Mouse (Mus musculus) kidney, postnatal 0 days (tissue): ENCODE results near the gene Olfr485. TPM values are rescaled to one million over a fixed set of nuclear protein-coding genes. Genes with fewer than 3 reads are reported as not detected.

Source experiments
- ATAC-seq: fragments of 200-750 bp; cut with Nextera tagmentation; replicated peaks from 2 replicates; pipeline ENCODE4 v1.8.0; 2017; ENCODE audit warnings: low read depth, moderate number of reproducible peaks, moderate TSS enrichment, moderate library complexity; ENCODE audit not compliant: low FRiP score
- DNase-seq: peaks from one replicate; pipeline ENCODE4 v3.0.0-alpha.2; 2016; ENCODE audit warnings: low spot score
- H3K27ac ChIP-seq: fragments of 300-500 bp; sonication (generic); 2 replicates; pipeline ENCODE4 v1.5.1; 2014; ENCODE audit warnings: mild to moderate bottlenecking
- H3K27me3 ChIP-seq: fragments of 300-500 bp; sonication (generic); 2 replicates; pipeline ENCODE4 v1.6.1; 2014; ENCODE audit warnings: low read length, mixed read lengths; ENCODE audit not compliant: insufficient read depth
- H3K36me3 ChIP-seq: fragments of 300-500 bp; sonication (generic); 2 replicates; pipeline ENCODE4 v1.6.1; 2014; ENCODE audit warnings: low read length, mixed read lengths; ENCODE audit not compliant: insufficient read depth
- H3K4me1 ChIP-seq: fragments of 300-500 bp; sonication (generic); replicated peaks from 2 replicates; pipeline ENCODE4 v1.6.1; 2014; ENCODE audit warnings: antibody characterized with exemption, low read length, mixed read lengths; ENCODE audit not compliant: insufficient read depth
- H3K4me2 ChIP-seq: fragments of 300-500 bp; sonication (generic); 2 replicates; pipeline ENCODE4 v1.6.1; 2014; ENCODE audit warnings: mild to moderate bottlenecking, low read length, moderate library complexity, mixed read lengths
- H3K4me3 ChIP-seq: fragments of 300-500 bp; sonication (generic); replicated peaks from 2 replicates; pipeline ENCODE4 v1.5.1; 2014; ENCODE audit warnings: low read depth, low read length
- H3K9ac ChIP-seq: fragments of 300-500 bp; sonication (generic); 2 replicates; pipeline ENCODE4 v1.6.1; 2014; ENCODE audit warnings: low read depth, low read length
- H3K9me3 ChIP-seq: fragments of 300-500 bp; sonication (generic); replicated peaks from 2 replicates; pipeline ENCODE4 v1.6.1; 2016; ENCODE audit warnings: low read length, inconsistent platforms, mixed read lengths
- CTCF ChIP-seq: IDR thresholded peaks from 2 replicates; pipeline ENCODE4 v1.5.1; 2016; ENCODE audit warnings: antibody characterized with exemption, low read depth, mild to moderate bottlenecking, moderate library complexity
- WGBS: fragments of 180-500 bp; shearing (Covaris S2); extraction: QIAGEN DNeasy Blood & Tissue Kit; methylation state at CpG from one replicate; pipeline ENCODE4 v1.1.7; 2014; 5-methylcytosine and 5-hydroxymethylcytosine counted together
- polyA plus RNA-seq: library from polyadenylated mRNA; unstranded; fragments of >200 nt; fragmentation: Nextera tagmentation; extraction: Ambion mirVana; gene quantifications from 2 replicates; pipeline ENCODE4 v1.2.1, GENCODE M21; 2015

Gene Olfr485
- polyA plus RNA-seq, 1 experiment from 2014 or later = not detected

DNA sequence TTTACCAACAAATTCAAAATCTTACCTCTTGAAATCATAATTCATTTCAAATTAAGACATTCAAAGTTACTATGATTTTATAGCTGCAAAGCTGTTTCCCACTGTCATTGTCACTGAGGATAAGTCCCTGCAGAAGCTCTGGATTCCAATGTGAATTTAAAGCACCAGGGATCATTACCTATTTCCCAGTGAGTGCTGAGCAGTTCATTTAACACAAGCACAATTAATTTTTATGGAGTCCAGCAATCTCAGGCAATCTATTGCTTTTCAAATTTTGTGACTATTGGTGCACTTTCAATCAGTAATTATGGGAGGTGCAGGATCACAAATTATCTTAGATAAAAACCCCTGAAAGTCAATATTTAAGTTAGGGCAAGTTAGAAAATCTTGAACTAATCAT lies 32.3 kb downstream of the Olfr485 start, which contains the start of gene Olfr484:
Gene Olfr484, minus strand, starts transcription at position 101 of the 400 bp plus-strand sequence.
- DNase-seq (no peak), ATAC-seq (no peak)
- H3K4me3 ChIP-seq = no peak within 1 kb of the TSS
- no peak within 1 kb of the TSS for H3K27ac ChIP-seq
- H3K9me3 ChIP-seq = no peaks in the 10 kb centered on the region
- H3K4me1 ChIP-seq = no peaks in the 10 kb centered on the region
- no peaks in the 10 kb centered on the region for H3K27me3 ChIP-seq
- H3K9ac ChIP-seq = no peak within 1 kb of the TSS
- TF ChIP-seq CTCF = no peak
- no peaks in the 10 kb centered on the region for H3K36me3 ChIP-seq
- H3K4me2 ChIP-seq = no peak within 1 kb of the TSS

DNA sequence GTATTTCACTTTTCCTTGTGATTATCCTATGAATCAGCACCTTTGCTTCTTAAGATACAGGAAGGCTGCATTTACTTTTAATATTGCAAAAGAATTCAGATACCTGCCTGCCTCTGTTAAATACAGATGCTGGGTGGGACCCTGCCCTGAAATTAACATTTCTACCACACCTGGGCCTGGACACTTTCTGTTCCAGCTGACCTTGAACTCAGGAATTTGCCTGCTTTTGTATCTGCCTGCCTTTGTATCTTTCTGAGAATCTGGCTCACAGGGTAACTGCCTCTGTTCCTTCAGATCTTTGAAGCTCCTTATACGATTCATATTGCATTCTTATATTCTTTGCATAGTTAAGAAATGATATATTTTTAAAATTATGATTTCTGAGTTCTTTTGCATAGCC lies 38.3 kb downstream of the Olfr485 start:
- ATAC-seq (no peak), DNase-seq (no peak)
- Histone ChIP-seq H3K4me2 (no peak overlapping the region), H3K36me3 (no peaks in the 10 kb centered on the region), H3K4me1 (no peaks in the 10 kb centered on the region), H3K27me3 (no peaks in the 10 kb centered on the region), H3K9ac (no peak overlapping the region), H3K4me3 (no peak overlapping the region), H3K9me3 (no peaks in the 10 kb centered on the region), H3K27ac (no peak overlapping the region)
- no peak for TF ChIP-seq CTCF
- WGBS = 66% methylated on average over 1 of the region's 1 CpGs

DNA sequence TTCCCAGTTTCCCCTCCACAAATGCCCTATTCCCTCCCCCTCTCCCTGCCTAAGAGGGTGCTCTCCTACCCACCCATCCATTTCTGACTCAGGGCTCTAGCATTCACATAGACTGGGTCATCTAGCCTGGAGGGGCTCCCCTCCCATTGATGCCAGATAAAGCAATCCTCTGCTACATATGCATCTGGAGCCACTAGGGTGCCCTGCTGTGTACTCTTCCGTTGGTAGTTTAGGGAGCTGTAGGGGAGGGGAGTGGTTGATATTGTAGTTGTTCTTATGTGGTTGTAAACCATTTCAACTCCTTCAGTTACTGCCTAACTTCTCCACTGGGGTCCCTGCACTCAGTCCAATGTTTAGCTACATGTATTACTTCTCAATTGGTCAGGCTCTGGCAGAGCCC lies 39.0 kb downstream of the Olfr485 start:
- no peak for ATAC-seq
- Histone ChIP-seq H3K4me1 (no peaks in the 10 kb centered on the region), H3K27me3 (no peaks in the 10 kb centered on the region), H3K9ac (no peak overlapping the region), H3K36me3 (no peaks in the 10 kb centered on the region), H3K4me3 (no peak overlapping the region), H3K27ac (no peak overlapping the region), H3K9me3 (no peaks in the 10 kb centered on the region), H3K4me2 (no peak overlapping the region)
- 12% methylated on average over 1 of the region's 1 CpGs for WGBS
- no peak for DNase-seq
- TF ChIP-seq CTCF = no peak

Other genes starting within 250 kb of the Olfr485 start
- gene Olfr473, start 229.4 kb downstream of the Olfr485 start, polyA plus RNA-seq = not detected in 2 replicates
- gene Olfr474, start 205.2 kb downstream of the Olfr485 start, polyA plus RNA-seq = not detected in 2 replicates
- gene Olfr476, start 195.1 kb downstream of the Olfr485 start, polyA plus RNA-seq = not detected in 2 replicates
- not detected in 2 replicates for gene Olfr477, start 173.2 kb downstream of the Olfr485 start, polyA plus RNA-seq
- not detected in 2 replicates for gene Olfr478, start 125.9 kb downstream of the Olfr485 start, polyA plus RNA-seq
- gene Olfr479, start 109.2 kb downstream of the Olfr485 start, polyA plus RNA-seq = not detected in 2 replicates
- gene Olfr480, start 92.5 kb downstream of the Olfr485 start, polyA plus RNA-seq = not detected in 2 replicates
- gene Olfr481, start 80.0 kb downstream of the Olfr485 start, polyA plus RNA-seq = not detected in 2 replicates
- 0.12 and 0.13 TPM in 2 replicates for gene Olfr482, start 62.3 kb downstream of the Olfr485 start, polyA plus RNA-seq
- not detected in 2 replicates for gene Olfr483, start 59.0 kb downstream of the Olfr485 start, polyA plus RNA-seq
- not detected in 2 replicates for gene Olfr484, start 32.4 kb downstream of the Olfr485 start, polyA plus RNA-seq
- not detected in 2 replicates for gene Olfr486, start 12.9 kb upstream of the Olfr485 start, polyA plus RNA-seq
- not detected in 2 replicates for gene Olfr487, start 54.8 kb upstream of the Olfr485 start, polyA plus RNA-seq
- not detected in 2 replicates for gene Olfr488, start 98.5 kb upstream of the Olfr485 start, polyA plus RNA-seq
- not detected in 2 replicates for gene Olfr490, start 129.1 kb upstream of the Olfr485 start, polyA plus RNA-seq
- not detected in 2 replicates for gene Olfr491, start 153.6 kb upstream of the Olfr485 start, polyA plus RNA-seq
- gene Olfr492, start 163.8 kb upstream of the Olfr485 start, polyA plus RNA-seq = not detected in 2 replicates
- not detected in 2 replicates for gene Olfr493, start 187.1 kb upstream of the Olfr485 start, polyA plus RNA-seq
- not detected in 2 replicates for gene Olfr494, start 205.5 kb upstream of the Olfr485 start, polyA plus RNA-seq
- gene Olfr495, start 233.3 kb upstream of the Olfr485 start, polyA plus RNA-seq = not detected in 2 replicates